18 mouse cellular contexts compared by ENCODE assay signal in genomic region chr7:66446860-66447259, GRCm38 (mm10).
"Had no signal": no experiment of that assay in that cellular context is flagged by ENCODE, and none has a peak within 500 bp of the region (broad histone marks: within the 10 kb centered on the region; RNA-seq: fewer than 3 reads in every experiment).

No protein-coding gene starts in this region.

- H3K9me3 ChIP-seq: limb, embryonic 13.5 days; megakaryocyte, embryonic 14.5 days; midbrain, embryonic 15.5 days; neural tube, embryonic 13.5 days had no signal

- H3K4me2 ChIP-seq: limb, embryonic 13.5 days; midbrain, embryonic 11.5 days; midbrain, embryonic 15.5 days; neural tube, embryonic 13.5 days had no signal

- H3K27ac ChIP-seq: kidney, postnatal 0 days; layer of hippocampus, adult 2 months; limb, embryonic 13.5 days; liver, embryonic 14.5 days; midbrain, embryonic 15.5 days; neural tube, embryonic 13.5 days had no signal

- H3K9ac ChIP-seq: limb, embryonic 13.5 days; liver, embryonic 14.5 days; midbrain, embryonic 15.5 days; neural tube, embryonic 13.5 days had no signal

- ATAC-seq: midbrain, embryonic 15.5 days had no signal

- H3K27me3 ChIP-seq: midbrain, embryonic 15.5 days had no signal

- DNase-seq: kidney, adult 9 months; kidney, postnatal 36 days; left cerebral cortex, postnatal 4 days; lung, adult 2 months; lung, postnatal 10 days; lung, postnatal 4 days; retina, postnatal 1 day; right cerebral cortex, postnatal 4 days; spleen, adult 18-20 months; thymus, postnatal 4 days had no signal

- H3K4me3 ChIP-seq: layer of hippocampus, adult 2 months; limb, embryonic 13.5 days; megakaryocyte, embryonic 14.5 days; midbrain, embryonic 15.5 days; neural tube, embryonic 13.5 days had no signal

- H3K36me3 ChIP-seq: limb, embryonic 13.5 days; midbrain, embryonic 15.5 days; neural tube, embryonic 13.5 days had no signal
